7 mouse cellular contexts compared by ENCODE assay signal in the genomic region with DNA sequence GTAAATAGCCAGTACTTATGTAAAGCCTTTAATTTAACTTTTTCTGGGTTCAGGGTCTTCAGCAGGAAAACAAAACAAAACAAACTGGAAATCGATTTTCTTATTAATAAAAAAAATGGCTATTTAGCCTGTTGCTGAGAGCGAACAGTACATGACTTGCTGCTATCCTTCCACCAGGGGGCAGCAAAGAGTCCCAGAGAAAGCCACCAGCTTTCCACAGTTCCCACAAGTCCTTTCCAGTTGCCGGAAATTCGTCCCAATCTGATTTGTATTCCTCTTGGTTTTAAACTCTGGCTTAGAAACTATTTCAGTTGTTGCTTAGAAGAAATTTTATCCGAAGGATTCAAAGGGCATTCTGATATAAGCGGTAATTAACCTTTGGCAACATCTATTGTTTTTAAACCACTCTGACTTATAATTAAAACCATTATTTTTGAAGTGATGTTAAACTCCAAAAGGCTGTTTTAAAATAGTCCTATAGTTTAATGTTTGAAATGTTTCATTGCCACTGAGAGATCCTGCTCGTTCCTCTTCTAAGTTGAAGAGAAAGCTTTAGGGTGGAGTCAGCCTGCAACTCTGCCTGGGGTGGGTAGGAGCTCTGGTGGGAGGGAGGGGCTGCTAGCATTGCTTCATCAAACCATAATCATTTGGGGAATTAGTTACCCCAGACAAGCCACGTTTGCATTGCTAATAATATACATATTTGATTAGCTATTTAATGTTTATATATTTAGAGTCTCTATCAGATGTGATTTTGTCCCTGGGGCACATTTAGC. TPM values are rescaled to one million over a fixed set of nuclear protein-coding genes. Genes with fewer than 3 reads are reported as not detected.
DNase-seq lines count a peak whose midpoint lies in the region; ATAC-seq and TF ChIP-seq lines count a peak whose summit lies in the region.

No protein-coding gene starts in this region.

- ATAC-seq in hindbrain, embryonic 14.5 days (ENCODE audit: low FRiP score), result peak; percentile 79; the same call in 1 of the 2 replicates

- peak; percentile 79 for TF ChIP-seq CTCF in cerebellum, adult 2 months (IDR thresholded peaks at IDR 0.05; ENCODE audit: borderline replicate concordance, insufficient read depth, low read depth, low read length)

- no peaks in the 10 kb centered on the region for H3K27me3 ChIP-seq in cerebellum, adult 2 months (ENCODE audit: control insufficient read depth, insufficient read depth, low read length)
- no peaks in the 10 kb centered on the region for H3K27me3 ChIP-seq in hindbrain, embryonic 14.5 days (ENCODE audit: control insufficient read depth, insufficient read depth, low read length)

- H3K4me3 ChIP-seq in cerebellum, adult 2 months (replicated peaks; ENCODE audit: insufficient read depth, low read depth, low read length), result no peak overlapping the region
- no peak overlapping the region for H3K4me3 ChIP-seq in hindbrain, embryonic 14.5 days (replicated peaks; ENCODE audit: low read length)

- WGBS in cerebellum, adult 2 months, result 9% methylated on average over 8 of the region's 8 CpGs
- WGBS in hindbrain, embryonic 14.5 days, result 12% methylated on average over 8 of the region's 8 CpGs

- no peaks in the 10 kb centered on the region for H3K36me3 ChIP-seq in hindbrain, embryonic 14.5 days (replicated peaks; ENCODE audit: control insufficient read depth, insufficient read depth)

- H3K9ac ChIP-seq in hindbrain, embryonic 14.5 days, result no peak overlapping the region

- TF ChIP-seq POLR2A in cerebellum, adult 2 months (IDR thresholded peaks at IDR 0.05; ENCODE audit: borderline replicate concordance, insufficient read depth, low read length), result no peak

- no peak overlapping the region for H3K27ac ChIP-seq in cerebellum, adult 2 months (ENCODE audit: insufficient read depth, low read length)
- no peak overlapping the region for H3K27ac ChIP-seq in hindbrain, embryonic 14.5 days

- no peaks in the 10 kb centered on the region for H3K4me1 ChIP-seq in cerebellum, adult 2 months (ENCODE audit: control insufficient read depth, insufficient read depth, low read length)
- H3K4me1 ChIP-seq in hindbrain, embryonic 14.5 days (replicated peaks; ENCODE audit: control insufficient read depth, insufficient read depth, low read length), result no peaks in the 10 kb centered on the region

- H3K4me2 ChIP-seq in hindbrain, embryonic 14.5 days (replicated peaks), result peak overlapping the region; percentile 36

- no peaks in the 10 kb centered on the region for H3K9me3 ChIP-seq in hindbrain, embryonic 14.5 days (ENCODE audit: control insufficient read depth, low read length)

- DNase-seq in T-cell, adult 2 months (ENCODE audit: low spot score), result peak; percentile 3
- peak; percentile 56 to 66 for DNase-seq in cerebellum, adult 2 months
- DNase-seq in forelimb bud, embryonic 11.5 days (ENCODE audit: low read depth, low spot score), result peak; percentile 91
- peak; percentile 94 for DNase-seq in hindbrain, embryonic 14.5 days (ENCODE audit: low spot score)
- DNase-seq in layer of hippocampus, postnatal 36 days, result peak; percentile 52 to 66
- DNase-seq in lung, postnatal 25 days (ENCODE audit: low spot score), result peak; percentile 80
- peak; percentile 76 for DNase-seq in right cerebral cortex, adult 18-20 months

RNA-seq across cellular contexts. Expression of a gene that starts 7.1 kb away (rescaled TPM):
- polyA plus RNA-seq in cerebellum, adult 2 months (2012; rRNA removed), result 0.82 and 1.0 TPM in 2 replicates
- 0.29 TPM in 1 of 2 replicates, not detected in the other for polyA plus RNA-seq in hindbrain, embryonic 14.5 days (2014; fragmentation: Nextera tagmentation; extraction: Ambion mirVana)
- not detected for total RNA-seq in layer of hippocampus, postnatal 36 days (2021)

RNA-seq across cellular contexts. Expression of a gene that starts 9.0 kb away (rescaled TPM):
- polyA plus RNA-seq in cerebellum, adult 2 months (2012; rRNA removed), result 0.44 and 0.57 TPM in 2 replicates
- not detected in 2 replicates for polyA plus RNA-seq in hindbrain, embryonic 14.5 days (2014; fragmentation: Nextera tagmentation; extraction: Ambion mirVana)
- 1 to 10 TPM; 1.1 to 1.8 TPM for total RNA-seq in layer of hippocampus, postnatal 36 days (2021)

RNA-seq across cellular contexts. Expression of a gene that starts 10.8 kb away (rescaled TPM):
- 2.2 and 3.1 TPM in 2 replicates for polyA plus RNA-seq in cerebellum, adult 2 months (2012; rRNA removed)
- 1.2 and 1.4 TPM in 2 replicates for polyA plus RNA-seq in hindbrain, embryonic 14.5 days (2014; fragmentation: Nextera tagmentation; extraction: Ambion mirVana)
- total RNA-seq in layer of hippocampus, postnatal 36 days (2021), result 1 to 10 TPM; 7.9 to 9.9 TPM

RNA-seq across cellular contexts. Expression of a gene that starts 30.1 kb away (rescaled TPM):
- not detected in 2 replicates for polyA plus RNA-seq in cerebellum, adult 2 months (2012; rRNA removed)
- polyA plus RNA-seq in hindbrain, embryonic 14.5 days (2014; fragmentation: Nextera tagmentation; extraction: Ambion mirVana), result 0.99 TPM in 1 of 2 replicates, not detected in the other
- not detected for total RNA-seq in layer of hippocampus, postnatal 36 days (2021)

RNA-seq across cellular contexts. Expression of a gene that starts 38.7 kb away (rescaled TPM):
- not detected in 2 replicates for polyA plus RNA-seq in cerebellum, adult 2 months (2012; rRNA removed)
- not detected in 2 replicates for polyA plus RNA-seq in hindbrain, embryonic 14.5 days (2014; fragmentation: Nextera tagmentation; extraction: Ambion mirVana)
- total RNA-seq in layer of hippocampus, postnatal 36 days (2021), result not detected

Comparison
In these comparisons a context has a peak if more than half of its experiments do, and no peak if none do; other contexts are left out.
1. DNase-seq: peak in every context shown above with its lines; median percentile 94 in hindbrain, embryonic 14.5 days; 91 in forelimb bud, embryonic 11.5 days; 80 in lung, postnatal 25 days; 76 in right cerebral cortex, adult 18-20 months; 61 in cerebellum, adult 2 months; 59 in layer of hippocampus, postnatal 36 days; 3 in T-cell, adult 2 months.